Mouse (Mus musculus) spleen, adult 2 months (tissue): Measurements from ENCODE around the gene Olfr68.

ENCODE experiments used
- CTCF ChIP-seq: fragments of 200-500 bp; IDR thresholded peaks from 2 replicates; pipeline ENCODE4 v1.5.1; 2011; ENCODE audit warnings: mild to moderate bottlenecking, inconsistent platforms; ENCODE audit not compliant: insufficient read depth, insufficient read length, insufficient replicate concordance; ENCODE audit errors: extremely low read depth
- POLR2A ChIP-seq: fragments of 200-500 bp; IDR thresholded peaks from 2 replicates; pipeline ENCODE4 v1.6.1; 2011; ENCODE audit warnings: low read depth, low read length, inconsistent platforms

DNA sequence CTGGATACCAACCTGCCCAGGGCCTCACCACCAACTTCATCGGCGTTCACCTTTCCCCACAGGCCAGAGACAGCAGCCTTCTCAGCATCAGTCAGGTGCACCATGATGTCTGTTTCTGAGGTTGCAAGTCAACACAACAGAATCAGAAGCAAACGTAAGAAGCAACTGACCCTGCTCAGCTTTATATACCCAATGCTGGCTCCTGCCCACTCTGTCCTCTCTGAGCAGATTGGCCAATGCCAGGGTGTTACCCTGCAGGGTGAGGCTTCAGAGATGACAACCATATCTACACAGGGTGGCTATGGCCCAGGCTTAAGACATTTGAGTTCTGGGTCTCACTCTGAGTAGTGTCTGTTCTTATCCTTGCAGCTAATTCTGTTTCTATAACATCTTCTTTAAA, 34.3 kb upstream of the Olfr68 start, which contains the start of gene Hbb-bt:
- TF ChIP-seq CTCF (no peak), POLR2A (no peak)
